Mouse (Mus musculus): ENCODE measurements around the gene Nup214. TPM values are rescaled to one million over a fixed set of nuclear protein-coding genes. Genes with fewer than 3 reads are reported as not detected.
"Not testable (repeated sequence)": the region's sequence is repeated elsewhere in the genome, so short reads cannot be mapped to it uniquely, and the experiment has no call there.

Nup214 gene
- polyA plus RNA-seq, 1 experiment from 2014 or later = 58.8 TPM

DNA sequence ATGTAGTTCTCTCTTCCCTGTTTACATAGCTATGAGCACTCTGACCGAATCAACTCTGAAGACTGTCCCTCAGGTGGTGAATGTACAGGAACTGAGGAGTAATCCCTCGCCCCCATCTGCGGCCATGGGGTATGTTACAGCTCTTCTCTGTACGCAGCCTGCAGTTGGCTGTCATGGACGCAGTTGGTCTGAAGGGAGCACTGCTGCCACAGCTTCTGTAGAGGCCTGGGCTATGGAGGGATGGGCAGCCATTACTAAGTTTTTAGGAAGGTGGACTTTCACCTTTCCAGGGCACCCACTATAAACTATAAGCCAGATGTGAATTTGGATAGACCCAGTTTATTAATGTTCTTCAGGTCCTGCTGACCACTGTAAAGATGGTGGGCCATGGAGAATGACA is 46.0 kb downstream of the Nup214 start:
- 90% methylated on average over 5 of the region's 5 CpGs for WGBS
- H3K4me2 ChIP-seq (ENCODE audit: low read depth, low read length) = no peak overlapping the region
- no peak overlapping the region for H3K9ac ChIP-seq (ENCODE audit: low read length)
- H3K27me3 ChIP-seq (ENCODE audit: control insufficient read depth, insufficient read depth, low read length) = no peaks in the 10 kb centered on the region
- no peaks in the 10 kb centered on the region for H3K4me1 ChIP-seq (ENCODE audit: control insufficient read depth, insufficient read depth, low read length)
- H3K36me3 ChIP-seq (ENCODE audit: control insufficient read depth, insufficient read depth, low read length) = peaks cover 22% of the 10 kb centered on the region
- no peak overlapping the region for H3K4me3 ChIP-seq (replicated peaks; ENCODE audit: low read length)
- H3K9me3 ChIP-seq (replicated peaks; ENCODE audit: control insufficient read depth, low read length) = no peaks in the 10 kb centered on the region
- no peak overlapping the region for H3K27ac ChIP-seq (ENCODE audit: low read length)
- no peak for ATAC-seq (ENCODE audit: insufficient read depth, low FRiP score)

DNA sequence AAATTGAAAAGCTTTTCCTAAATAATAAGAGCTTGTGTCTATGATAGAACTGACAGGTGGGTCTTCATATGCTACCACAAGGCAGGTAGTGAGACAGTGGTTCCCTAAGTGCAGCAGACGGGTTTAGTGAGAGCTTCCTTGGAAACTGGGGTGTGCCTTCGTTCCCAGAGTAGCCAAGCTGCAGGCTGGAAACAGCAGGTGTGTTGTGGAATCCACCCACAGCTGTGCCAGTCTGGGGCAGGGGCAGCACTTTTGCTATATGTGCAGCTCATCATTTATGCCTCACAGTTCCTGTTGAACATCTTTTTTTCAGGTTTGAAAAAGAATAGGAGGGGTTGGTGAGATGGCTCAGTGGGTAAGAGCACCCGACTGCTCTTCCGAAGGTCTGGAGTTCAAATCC is 50.1 kb downstream of the Nup214 start:
- Histone ChIP-seq H3K4me3 (replicated peaks; ENCODE audit: low read length) (no peak overlapping the region), H3K4me2 (ENCODE audit: low read depth, low read length) (no peak overlapping the region), H3K4me1 (ENCODE audit: control insufficient read depth, insufficient read depth, low read length) (no peaks in the 10 kb centered on the region), H3K9me3 (replicated peaks; ENCODE audit: control insufficient read depth, low read length) (no peaks in the 10 kb centered on the region), H3K27me3 (ENCODE audit: control insufficient read depth, insufficient read depth, low read length) (no peaks in the 10 kb centered on the region), H3K9ac (ENCODE audit: low read length) (no peak overlapping the region), H3K36me3 (ENCODE audit: control insufficient read depth, insufficient read depth, low read length) (peaks cover 12% of the 10 kb centered on the region; the same call in 1 of the 2 replicates), H3K27ac (ENCODE audit: low read length) (no peak overlapping the region)
- no peak for ATAC-seq (ENCODE audit: insufficient read depth, low FRiP score)
- 92% methylated on average over 4 of the region's 4 CpGs for WGBS

- no peaks in the 10 kb centered on the region for H3K27me3 ChIP-seq (ENCODE audit: control insufficient read depth, insufficient read depth, low read length)
- no peaks in the 10 kb centered on the region for H3K9me3 ChIP-seq (replicated peaks; ENCODE audit: control insufficient read depth, low read length)
- H3K36me3 ChIP-seq (ENCODE audit: control insufficient read depth, insufficient read depth, low read length) = 0 out of 2 replicates have a peak, but pooled peaks cover 4% of the 10 kb centered on the region
- no peaks in the 10 kb centered on the region for H3K4me1 ChIP-seq (ENCODE audit: control insufficient read depth, insufficient read depth, low read length)
- no peak overlapping the region for H3K9ac ChIP-seq (ENCODE audit: low read length)
- 64% methylated on average over 3 of the region's 3 CpGs for WGBS
- ATAC-seq (ENCODE audit: insufficient read depth, low FRiP score) = no peak
- no peak overlapping the region for H3K4me2 ChIP-seq (ENCODE audit: low read depth, low read length)
- H3K27ac ChIP-seq (ENCODE audit: low read length) = no peak overlapping the region
- H3K4me3 ChIP-seq (replicated peaks; ENCODE audit: low read length) = no peak overlapping the region
Observed at GRCm38 (mm10) chr2:32029636-32030035, 55.4 kb downstream of the Nup214 start.

DNA sequence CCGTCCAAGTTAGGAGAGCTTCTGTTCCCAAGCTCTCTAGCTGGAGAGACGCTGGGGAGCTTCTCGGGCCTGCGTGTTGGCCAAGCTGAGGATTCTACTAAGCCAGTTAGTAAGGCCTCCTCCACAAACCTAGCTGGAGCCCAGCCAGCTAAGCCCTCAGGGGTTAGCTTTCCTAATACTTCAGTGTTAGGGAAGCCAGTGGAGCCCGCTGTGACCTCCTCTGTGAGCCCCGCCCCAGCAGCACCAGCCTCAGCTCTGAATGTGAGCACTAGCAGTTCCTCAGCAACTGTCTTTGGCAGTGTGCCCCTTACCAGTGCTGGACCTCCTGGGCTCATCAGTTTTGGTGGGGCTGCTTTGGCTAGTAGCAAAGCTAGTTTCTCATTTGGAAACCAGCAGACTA is 59.2 kb downstream of the Nup214 start:
- Histone ChIP-seq H3K9me3 (replicated peaks; ENCODE audit: control insufficient read depth, low read length) (no peaks in the 10 kb centered on the region), H3K4me2 (ENCODE audit: low read depth, low read length) (no peak overlapping the region), H3K9ac (ENCODE audit: low read length) (no peak overlapping the region), H3K27me3 (ENCODE audit: control insufficient read depth, insufficient read depth, low read length) (no peaks in the 10 kb centered on the region), H3K4me1 (ENCODE audit: control insufficient read depth, insufficient read depth, low read length) (no peaks in the 10 kb centered on the region), H3K36me3 (ENCODE audit: control insufficient read depth, insufficient read depth, low read length) (peaks cover 2% of the 10 kb centered on the region; the same call in 1 of the 2 replicates), H3K27ac (ENCODE audit: low read length) (no peak overlapping the region), H3K4me3 (replicated peaks; ENCODE audit: low read length) (no peak overlapping the region)
- ATAC-seq (ENCODE audit: insufficient read depth, low FRiP score) = no peak
- 87% methylated on average over 6 of the region's 6 CpGs for WGBS

- ATAC-seq (ENCODE audit: insufficient read depth, low FRiP score) = no peak
- H3K36me3 ChIP-seq (ENCODE audit: control insufficient read depth, insufficient read depth, low read length) = peaks cover 3% of the 10 kb centered on the region; the same call in 1 of the 2 replicates
Observed at GRCm38 (mm10) chr2:32034206-32034605, 60.0 kb downstream of the Nup214 start.

GRCm38 (mm10) chr2:32037279-32037858 is 63.1 kb downstream of the Nup214 start:
- no peak for ATAC-seq (ENCODE audit: insufficient read depth, low FRiP score)
- 65% methylated on average over 6 of the region's 6 CpGs for WGBS
- no peak overlapping the region for H3K27ac ChIP-seq (ENCODE audit: low read length)

More at GRCm38 (mm10) chr2:32034206-32034605, 60.0 kb downstream of the Nup214 start:
- no peak overlapping the region for H3K9ac ChIP-seq (ENCODE audit: low read length)
- no peak overlapping the region for H3K4me3 ChIP-seq (replicated peaks; ENCODE audit: low read length)
- no peaks in the 10 kb centered on the region for H3K4me1 ChIP-seq (ENCODE audit: control insufficient read depth, insufficient read depth, low read length)
- H3K9me3 ChIP-seq (replicated peaks; ENCODE audit: control insufficient read depth, low read length) = no peaks in the 10 kb centered on the region
- 94% methylated on average over 6 of the region's 6 CpGs for WGBS
- H3K27ac ChIP-seq (ENCODE audit: low read length) = no peak overlapping the region
- no peaks in the 10 kb centered on the region for H3K27me3 ChIP-seq (ENCODE audit: control insufficient read depth, insufficient read depth, low read length)
- H3K4me2 ChIP-seq (ENCODE audit: low read depth, low read length) = no peak overlapping the region

GRCm38 (mm10) chr2:32038661-32039081 is 64.4 kb downstream of the Nup214 start:
- no peak for ATAC-seq (ENCODE audit: insufficient read depth, low FRiP score)
- H3K9me3 ChIP-seq (replicated peaks; ENCODE audit: control insufficient read depth, low read length) = no peaks in the 10 kb centered on the region

More at GRCm38 (mm10) chr2:32037279-32037858, 63.1 kb downstream of the Nup214 start:
- Histone ChIP-seq H3K4me3 (replicated peaks; ENCODE audit: low read length) (no peak overlapping the region), H3K36me3 (ENCODE audit: control insufficient read depth, insufficient read depth, low read length) (peaks cover 9% of the 10 kb centered on the region), H3K9me3 (replicated peaks; ENCODE audit: control insufficient read depth, low read length) (no peaks in the 10 kb centered on the region), H3K27me3 (ENCODE audit: control insufficient read depth, insufficient read depth, low read length) (no peaks in the 10 kb centered on the region), H3K4me2 (ENCODE audit: low read depth, low read length) (no peak overlapping the region), H3K9ac (ENCODE audit: low read length) (no peak overlapping the region), H3K4me1 (ENCODE audit: control insufficient read depth, insufficient read depth, low read length) (no peaks in the 10 kb centered on the region)

GRCm38 (mm10) chr2:32040646-32041045 is 66.4 kb downstream of the Nup214 start:
- not testable (repeated sequence) for H3K4me2 ChIP-seq (ENCODE audit: low read depth, low read length); H3K4me3 ChIP-seq (replicated peaks; ENCODE audit: low read length); H3K9ac ChIP-seq (ENCODE audit: low read length); H3K9me3 ChIP-seq (replicated peaks; ENCODE audit: control insufficient read depth, low read length); ATAC-seq (ENCODE audit: insufficient read depth, low FRiP score); H3K27me3 ChIP-seq (ENCODE audit: control insufficient read depth, insufficient read depth, low read length); H3K27ac ChIP-seq (ENCODE audit: low read length); H3K4me1 ChIP-seq (ENCODE audit: control insufficient read depth, insufficient read depth, low read length)
- peaks cover 13% of the 10 kb centered on the region for H3K36me3 ChIP-seq (ENCODE audit: control insufficient read depth, insufficient read depth, low read length)
- WGBS = 93% methylated on average over 9 of the region's 9 CpGs

More at GRCm38 (mm10) chr2:32038661-32039081, 64.4 kb downstream of the Nup214 start:
- no peaks in the 10 kb centered on the region for H3K27me3 ChIP-seq (ENCODE audit: control insufficient read depth, insufficient read depth, low read length)
- H3K4me3 ChIP-seq (replicated peaks; ENCODE audit: low read length) = no peak overlapping the region
- no peaks in the 10 kb centered on the region for H3K4me1 ChIP-seq (ENCODE audit: control insufficient read depth, insufficient read depth, low read length)
- no peak overlapping the region for H3K4me2 ChIP-seq (ENCODE audit: low read depth, low read length)
- H3K27ac ChIP-seq (ENCODE audit: low read length) = no peak overlapping the region
- H3K9ac ChIP-seq (ENCODE audit: low read length) = no peak overlapping the region
- peaks cover 9% of the 10 kb centered on the region for H3K36me3 ChIP-seq (ENCODE audit: control insufficient read depth, insufficient read depth, low read length)
- WGBS = 84% methylated on average over 8 of the region's 8 CpGs

- Histone ChIP-seq H3K36me3 (ENCODE audit: control insufficient read depth, insufficient read depth, low read length) (peaks cover 13% of the 10 kb centered on the region), H3K9me3 (replicated peaks; ENCODE audit: control insufficient read depth, low read length) (no peaks in the 10 kb centered on the region), H3K4me3 (replicated peaks; ENCODE audit: low read length) (no peak overlapping the region), H3K9ac (ENCODE audit: low read length) (no peak overlapping the region), H3K4me1 (ENCODE audit: control insufficient read depth, insufficient read depth, low read length) (no peaks in the 10 kb centered on the region), H3K27me3 (ENCODE audit: control insufficient read depth, insufficient read depth, low read length) (no peaks in the 10 kb centered on the region), H3K4me2 (ENCODE audit: low read depth, low read length) (no peak overlapping the region), H3K27ac (ENCODE audit: low read length) (no peak overlapping the region)
- 90% methylated on average over 2 of the region's 2 CpGs for WGBS
- ATAC-seq (ENCODE audit: insufficient read depth, low FRiP score) = no peak
Observed at GRCm38 (mm10) chr2:32041087-32041486, 66.9 kb downstream of the Nup214 start.
